Mouse (Mus musculus): ENCODE data around the gene Spta1. TPM values are rescaled to one million over a fixed set of nuclear protein-coding genes. Genes with fewer than 3 reads are reported as not detected.

Spta1 gene
- total and polyA plus RNA-seq, 2 experiments from 2014 or later = 0.02 to 0.14 TPM

DNA sequence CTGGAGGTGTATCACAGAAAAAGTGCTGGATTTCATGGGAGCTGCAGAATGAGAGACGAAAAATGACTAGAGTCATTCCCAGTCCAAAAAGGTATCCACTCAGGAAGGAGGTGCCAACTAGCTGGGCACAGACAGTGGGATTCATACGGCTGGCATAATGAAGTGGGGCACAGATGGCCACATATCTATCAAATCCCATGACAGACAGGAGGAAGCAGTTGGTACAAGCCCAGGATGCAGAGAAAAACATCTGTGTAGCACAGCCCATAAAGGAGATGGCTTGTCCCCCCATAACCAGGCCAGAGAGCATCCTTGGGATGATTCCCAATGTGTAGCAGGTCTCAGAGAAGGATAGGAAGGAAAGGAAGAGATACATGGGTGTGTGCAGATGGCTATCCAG, 77.8 kb downstream of the Spta1 start:
- no peak for TF ChIP-seq CTCF (IDR thresholded peaks at IDR 0.05; ENCODE audit: low read depth)
- Histone ChIP-seq H3K9ac (no peak overlapping the region), H3K4me2 (ENCODE audit: low read depth) (no peak overlapping the region), H3K4me1 (ENCODE audit: insufficient read depth) (no peaks in the 10 kb centered on the region), H3K9me3 (ENCODE audit: low read length) (no peaks in the 10 kb centered on the region), H3K27ac (ENCODE audit: low read depth, low read length) (no peak overlapping the region), H3K4me3 (ENCODE audit: low read depth, low read length) (no peak overlapping the region), H3K27me3 (ENCODE audit: insufficient read depth, low read length) (no peaks in the 10 kb centered on the region), H3K36me3 (ENCODE audit: insufficient read depth) (no peaks in the 10 kb centered on the region)
- ATAC-seq (peak; percentile 63), DNase-seq (no peak)
- 65% methylated on average over 2 of the region's 2 CpGs for WGBS

DNA sequence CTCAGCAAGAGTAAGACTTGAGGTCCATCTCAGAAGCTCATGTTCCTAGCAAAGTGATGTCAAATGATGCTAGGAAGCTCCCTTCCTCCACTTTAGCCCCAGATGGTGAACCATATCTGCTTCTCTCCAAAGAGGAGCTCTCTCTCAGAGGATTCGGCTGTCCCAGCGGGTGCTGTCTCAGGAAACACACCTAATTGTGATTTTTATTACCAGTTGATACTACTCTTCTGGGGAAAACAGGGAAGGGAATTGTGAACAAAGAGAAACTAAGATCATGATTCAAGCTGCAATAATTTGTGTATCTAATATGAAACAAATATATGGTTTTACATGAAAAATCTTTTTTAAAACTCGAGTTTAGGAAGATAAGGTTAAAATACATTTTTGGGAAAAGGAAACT, 79.4 kb downstream of the Spta1 start, which contains the start of gene Olfr419:
Gene Olfr419, minus strand, starts transcription at position 101 of the 400 bp plus-strand sequence.
- ATAC-seq = no peak
- 83% methylated on average over 3 of the region's 3 CpGs for WGBS
- Histone ChIP-seq H3K4me2 (ENCODE audit: low read depth) (no peak within 1 kb of the TSS), H3K4me3 (ENCODE audit: low read depth, low read length) (no peak within 1 kb of the TSS), H3K4me1 (ENCODE audit: insufficient read depth) (no peaks in the 10 kb centered on the region), H3K36me3 (ENCODE audit: insufficient read depth) (no peaks in the 10 kb centered on the region), H3K27ac (ENCODE audit: low read depth, low read length) (no peak within 1 kb of the TSS), H3K9ac (no peak within 1 kb of the TSS), H3K9me3 (ENCODE audit: low read length) (no peaks in the 10 kb centered on the region), H3K27me3 (ENCODE audit: insufficient read depth, low read length) (no peaks in the 10 kb centered on the region)
- no peak for DNase-seq
- TF ChIP-seq CTCF (IDR thresholded peaks at IDR 0.05; ENCODE audit: low read depth) = no peak

DNA sequence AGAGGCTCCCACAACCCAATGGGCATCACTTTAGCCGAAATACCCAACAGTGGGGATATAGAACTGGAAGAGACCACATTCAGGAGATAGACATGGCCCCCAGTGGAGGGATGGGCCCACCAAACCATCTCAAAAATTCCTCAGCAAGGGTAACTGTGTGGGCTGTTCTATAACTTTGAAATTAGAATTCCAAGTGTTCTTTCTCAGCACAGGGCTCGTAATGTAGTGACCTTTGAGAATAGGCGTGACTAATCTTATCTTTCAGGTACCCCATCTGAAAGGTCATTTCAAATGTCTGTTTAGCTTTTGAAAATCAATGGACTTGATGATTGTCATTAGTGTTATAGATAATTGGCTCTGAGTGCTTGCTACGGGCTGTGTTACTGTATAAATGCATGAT, 95.2 kb downstream of the Spta1 start:
- Histone ChIP-seq H3K4me2 (ENCODE audit: low read depth) (no peak overlapping the region), H3K36me3 (ENCODE audit: insufficient read depth) (no peaks in the 10 kb centered on the region), H3K27ac (ENCODE audit: low read depth, low read length) (no peak overlapping the region), H3K27me3 (ENCODE audit: insufficient read depth, low read length) (no peaks in the 10 kb centered on the region), H3K9me3 (ENCODE audit: low read length) (no peaks in the 10 kb centered on the region), H3K4me1 (ENCODE audit: insufficient read depth) (no peaks in the 10 kb centered on the region), H3K4me3 (ENCODE audit: low read depth, low read length) (no peak overlapping the region), H3K9ac (no peak overlapping the region)
- no peak for TF ChIP-seq CTCF (IDR thresholded peaks at IDR 0.05; ENCODE audit: low read depth)
- DNase-seq = no peak
- ATAC-seq = no peak
- WGBS = 84% methylated on average over 4 of the region's 4 CpGs

DNA sequence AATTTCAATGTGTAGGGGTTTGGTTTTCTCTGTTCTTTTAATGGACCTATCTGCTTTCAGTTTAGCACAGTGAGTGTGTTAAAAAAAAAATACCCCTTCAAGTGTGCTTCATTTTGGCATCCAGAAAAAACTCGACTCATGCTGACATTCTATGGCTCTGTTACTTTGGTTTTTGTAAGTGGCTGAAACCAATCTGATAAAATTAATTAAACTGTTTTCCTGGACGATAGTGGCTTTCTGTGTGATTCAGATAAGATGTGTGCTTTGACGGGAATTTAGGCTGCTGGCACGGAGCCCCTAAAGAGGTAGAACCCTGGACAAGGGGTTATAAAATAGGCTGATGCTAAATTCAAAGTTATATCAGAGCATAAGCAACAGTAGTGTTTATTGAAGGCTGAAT, 96.6 kb downstream of the Spta1 start:
- Histone ChIP-seq H3K9ac (no peak overlapping the region), H3K4me1 (ENCODE audit: insufficient read depth) (no peaks in the 10 kb centered on the region), H3K9me3 (ENCODE audit: low read length) (no peaks in the 10 kb centered on the region), H3K36me3 (ENCODE audit: insufficient read depth) (no peaks in the 10 kb centered on the region), H3K4me2 (ENCODE audit: low read depth) (no peak overlapping the region), H3K4me3 (ENCODE audit: low read depth, low read length) (no peak overlapping the region), H3K27me3 (ENCODE audit: insufficient read depth, low read length) (no peaks in the 10 kb centered on the region), H3K27ac (ENCODE audit: low read depth, low read length) (no peak overlapping the region)
- DNase-seq = no peak
- WGBS = 66% methylated on average over 4 of the region's 4 CpGs
- ATAC-seq = no peak
- no peak for TF ChIP-seq CTCF (IDR thresholded peaks at IDR 0.05; ENCODE audit: low read depth)

DNA sequence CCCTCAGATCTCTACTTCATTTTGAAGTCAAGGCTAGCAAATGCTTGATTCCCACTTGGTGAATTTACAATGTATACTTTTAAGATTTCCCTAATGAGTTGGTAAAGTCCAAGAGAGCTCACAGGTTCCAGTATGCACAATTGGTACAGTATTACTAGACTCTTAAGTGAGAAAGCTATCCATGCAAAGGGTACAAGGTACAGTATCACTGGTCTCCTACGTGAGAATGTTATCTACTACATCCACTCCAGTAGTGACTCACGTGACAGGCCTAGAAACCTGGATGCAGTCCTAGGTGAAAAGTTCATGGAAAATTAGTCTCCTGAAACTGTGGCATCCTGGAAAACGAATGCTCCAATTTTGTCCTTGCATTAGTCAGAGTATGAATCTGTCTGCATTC, 98.1 kb downstream of the Spta1 start:
- Histone ChIP-seq H3K9me3 (ENCODE audit: low read length) (no peaks in the 10 kb centered on the region), H3K4me1 (ENCODE audit: insufficient read depth) (no peaks in the 10 kb centered on the region), H3K4me2 (ENCODE audit: low read depth) (no peak overlapping the region), H3K4me3 (ENCODE audit: low read depth, low read length) (no peak overlapping the region), H3K27ac (ENCODE audit: low read depth, low read length) (no peak overlapping the region), H3K27me3 (ENCODE audit: insufficient read depth, low read length) (no peaks in the 10 kb centered on the region), H3K36me3 (ENCODE audit: insufficient read depth) (no peaks in the 10 kb centered on the region), H3K9ac (no peak overlapping the region)
- no peak for TF ChIP-seq CTCF (IDR thresholded peaks at IDR 0.05; ENCODE audit: low read depth)
- DNase-seq = no peak
- ATAC-seq = no peak
- 81% methylated on average over 3 of the region's 3 CpGs for WGBS

Other genes with a start within 250 kb of the Spta1 start
- 3.1 and 4.3 TPM in 2 replicates for gene Mndal, start 230.3 kb upstream of the Spta1 start, total RNA-seq (2014; rRNA removed)
- 4.8 and 5.9 TPM in 2 replicates for gene Mndal, start 230.3 kb upstream of the Spta1 start, polyA plus RNA-seq (2015; fragmentation: Nextera tagmentation; extraction: Ambion mirVana)
- 1.6 and 3.4 TPM in 2 replicates for gene Ifi203, start 230.1 kb upstream of the Spta1 start, total RNA-seq (2014; rRNA removed)
- 2.3 and 2.9 TPM in 2 replicates for gene Ifi203, start 230.1 kb upstream of the Spta1 start, polyA plus RNA-seq (2015; fragmentation: Nextera tagmentation; extraction: Ambion mirVana)
- not detected in 2 replicates for gene Ifi202b, start 190.0 kb upstream of the Spta1 start, total RNA-seq (2014; rRNA removed)
- gene Ifi202b, start 190.0 kb upstream of the Spta1 start, polyA plus RNA-seq (2015; fragmentation: Nextera tagmentation; extraction: Ambion mirVana) = not detected in 2 replicates
- 0.08 TPM in 1 of 2 replicates, not detected in the other for gene Ifi205, start 141.0 kb upstream of the Spta1 start, total RNA-seq (2014; rRNA removed)
- not detected in 2 replicates for gene Ifi205, start 141.0 kb upstream of the Spta1 start, polyA plus RNA-seq (2015; fragmentation: Nextera tagmentation; extraction: Ambion mirVana)
- gene Olfr433, start 132.1 kb upstream of the Spta1 start, total RNA-seq (2014; rRNA removed) = not detected in 2 replicates
- gene Olfr433, start 132.1 kb upstream of the Spta1 start, polyA plus RNA-seq (2015; fragmentation: Nextera tagmentation; extraction: Ambion mirVana) = not detected in 2 replicates
- not detected in 2 replicates for gene Olfr432, start 123.6 kb upstream of the Spta1 start, total RNA-seq (2014; rRNA removed)
- not detected in 2 replicates for gene Olfr432, start 123.6 kb upstream of the Spta1 start, polyA plus RNA-seq (2015; fragmentation: Nextera tagmentation; extraction: Ambion mirVana)
- gene Olfr430, start 106.2 kb upstream of the Spta1 start, total RNA-seq (2014; rRNA removed) = not detected in 2 replicates
- gene Olfr430, start 106.2 kb upstream of the Spta1 start, polyA plus RNA-seq (2015; fragmentation: Nextera tagmentation; extraction: Ambion mirVana) = not detected in 2 replicates
- gene Olfr429, start 88.4 kb upstream of the Spta1 start, total RNA-seq (2014; rRNA removed) = not detected in 2 replicates
- not detected in 2 replicates for gene Olfr429, start 88.4 kb upstream of the Spta1 start, polyA plus RNA-seq (2015; fragmentation: Nextera tagmentation; extraction: Ambion mirVana)
- gene Olfr427, start 75.9 kb upstream of the Spta1 start, total RNA-seq (2014; rRNA removed) = not detected in 2 replicates
- not detected in 2 replicates for gene Olfr427, start 75.9 kb upstream of the Spta1 start, polyA plus RNA-seq (2015; fragmentation: Nextera tagmentation; extraction: Ambion mirVana)
- gene Olfr231, start 51.6 kb upstream of the Spta1 start, total RNA-seq (2014; rRNA removed) = not detected in 2 replicates
- gene Olfr231, start 51.6 kb upstream of the Spta1 start, polyA plus RNA-seq (2015; fragmentation: Nextera tagmentation; extraction: Ambion mirVana) = not detected in 2 replicates
- not detected in 2 replicates for gene Olfr424, start 41.3 kb upstream of the Spta1 start, total RNA-seq (2014; rRNA removed)
- gene Olfr424, start 41.3 kb upstream of the Spta1 start, polyA plus RNA-seq (2015; fragmentation: Nextera tagmentation; extraction: Ambion mirVana) = not detected in 2 replicates
- not detected in 2 replicates for gene Olfr420, start 17.1 kb upstream of the Spta1 start, total RNA-seq (2014; rRNA removed)
- not detected in 2 replicates for gene Olfr420, start 17.1 kb upstream of the Spta1 start, polyA plus RNA-seq (2015; fragmentation: Nextera tagmentation; extraction: Ambion mirVana)
- not detected in 2 replicates for gene Olfr419, start 79.3 kb downstream of the Spta1 start, total RNA-seq (2014; rRNA removed)
- gene Olfr419, start 79.3 kb downstream of the Spta1 start, polyA plus RNA-seq (2015; fragmentation: Nextera tagmentation; extraction: Ambion mirVana) = not detected in 2 replicates
- gene Mptx1, start 157.7 kb downstream of the Spta1 start, total RNA-seq (2014; rRNA removed) = not detected in 2 replicates
- gene Mptx1, start 157.7 kb downstream of the Spta1 start, polyA plus RNA-seq (2015; fragmentation: Nextera tagmentation; extraction: Ambion mirVana) = not detected in 2 replicates
- gene Olfr417, start 192.3 kb downstream of the Spta1 start, total RNA-seq (2014; rRNA removed) = not detected in 2 replicates
- gene Olfr417, start 192.3 kb downstream of the Spta1 start, polyA plus RNA-seq (2015; fragmentation: Nextera tagmentation; extraction: Ambion mirVana) = not detected in 2 replicates
- gene Olfr248, start 218.3 kb downstream of the Spta1 start, total RNA-seq (2014; rRNA removed) = not detected in 2 replicates
- gene Olfr248, start 218.3 kb downstream of the Spta1 start, polyA plus RNA-seq (2015; fragmentation: Nextera tagmentation; extraction: Ambion mirVana) = not detected in 2 replicates